24 mouse cellular contexts compared by ENCODE assay signal in the genomic region with DNA sequence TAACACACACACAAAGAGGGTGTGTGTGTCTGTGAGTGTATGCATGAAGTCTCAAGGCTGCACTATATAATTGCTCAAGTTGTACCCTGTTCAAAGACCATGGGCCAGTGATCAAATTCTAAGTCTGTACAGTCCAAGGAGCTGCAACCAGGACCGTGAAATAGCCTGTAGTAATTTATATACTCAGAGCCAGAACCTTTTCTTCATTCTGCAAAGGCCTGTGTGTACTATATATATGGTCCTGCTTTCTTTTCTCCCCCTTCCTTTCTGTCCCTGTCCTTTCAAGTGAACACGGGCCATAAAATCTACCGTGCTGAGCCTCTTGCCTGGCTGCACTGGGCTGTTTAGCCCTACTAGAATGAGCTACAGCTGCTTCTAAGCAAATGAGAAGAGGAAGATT.
"Had no signal": no experiment of that assay in that cellular context is flagged by ENCODE, and none has a peak within 500 bp of the region (broad histone marks: within the 10 kb centered on the region; RNA-seq: fewer than 3 reads in every experiment).

No protein-coding gene starts in this region.

- DNase-seq: gastrocnemius, adult 2 months; gastrocnemius, postnatal 10 days; gastrocnemius, postnatal 25 days; heart, adult 18-20 months; heart, postnatal 10 days; heart, postnatal 4 days; kidney, adult 18-20 months; kidney, adult 9 months; liver; liver, embryonic 13.5 days had no signal

- H3K4me3 ChIP-seq: gastrocnemius, adult 2 months; heart, embryonic 10.5 days; heart, embryonic 12.5 days; hindbrain, embryonic 10.5 days; hindbrain, embryonic 12.5 days; intestine, embryonic 15.5 days; layer of hippocampus, adult 2 months; left cerebral cortex, adult 2 months; limb, embryonic 10.5 days; limb, embryonic 12.5 days; liver, embryonic 13.5 days had no signal

- H3K27ac ChIP-seq: gastrocnemius, adult 2 months; heart, embryonic 10.5 days; hindbrain, embryonic 10.5 days; hindbrain, embryonic 12.5 days; intestine, embryonic 15.5 days; layer of hippocampus, adult 2 months; left cerebral cortex, adult 2 months; limb, embryonic 10.5 days; limb, embryonic 12.5 days; liver, embryonic 13.5 days had no signal

- H3K4me1 ChIP-seq: heart, embryonic 10.5 days; heart, embryonic 12.5 days; hindbrain, embryonic 10.5 days; hindbrain, embryonic 12.5 days; intestine, embryonic 15.5 days; limb, embryonic 12.5 days; liver, embryonic 13.5 days had no signal

- ATAC-seq: forebrain, embryonic 16.5 days; hindbrain, embryonic 16.5 days; inflammation-experienced regulatory T-cells, adult 6 months; intestine, embryonic 15.5 days; intestine, postnatal 0 days had no signal

- H3K27me3 ChIP-seq: heart, embryonic 12.5 days; hindbrain, embryonic 12.5 days; intestine, embryonic 15.5 days; limb, embryonic 12.5 days; liver, embryonic 13.5 days had no signal

- H3K9ac ChIP-seq: heart, embryonic 12.5 days; hindbrain, embryonic 12.5 days; intestine, embryonic 15.5 days; limb, embryonic 12.5 days; liver, embryonic 13.5 days had no signal

- H3K9me3 ChIP-seq: heart, embryonic 10.5 days; heart, embryonic 12.5 days; hindbrain, embryonic 10.5 days; hindbrain, embryonic 12.5 days; intestine, embryonic 15.5 days; limb, embryonic 10.5 days; limb, embryonic 12.5 days had no signal

- H3K4me2 ChIP-seq: heart, embryonic 12.5 days; hindbrain, embryonic 12.5 days; intestine, embryonic 15.5 days; limb, embryonic 12.5 days; liver, embryonic 11.5 days; liver, embryonic 13.5 days had no signal

- H3K36me3 ChIP-seq: heart, embryonic 10.5 days; heart, embryonic 12.5 days; hindbrain, embryonic 10.5 days; hindbrain, embryonic 12.5 days; intestine, embryonic 15.5 days; limb, embryonic 10.5 days; limb, embryonic 12.5 days; liver, embryonic 13.5 days had no signal
